Mouse (Mus musculus) left cerebral cortex, adult 2 months (tissue): ENCODE measurements around the gene Il2rg. TPM values are rescaled to one million over a fixed set of nuclear protein-coding genes. Genes with fewer than 3 reads are reported as not detected.

Experiments used
- DNase-seq, 2 experiments: peaks; one replicate each; pipeline ENCODE4 v3.0.0; 2021 to 2022; ENCODE audit warnings: low spot score in 2 of 2, mixed read lengths in 1 of 2; ENCODE audit errors: extremely low spot score in 1 of 2
- H3K27ac ChIP-seq: fragments of 200-600 bp; 2 replicates; pipeline ENCODE4 v1.8.1; 2022
- H3K4me3 ChIP-seq: fragments of 200-600 bp; 2 replicates; pipeline ENCODE4 v1.8.1; 2022
- CTCF ChIP-seq: fragments of 200-600 bp; IDR thresholded peaks from 2 replicates; pipeline ENCODE4 v1.8.1; 2022; ENCODE audit warnings: antibody characterized with exemption, mild to moderate bottlenecking, moderate library complexity
- intact Hi-C: fragments of 180-260 bp; cut with DNase I; formaldehyde crosslinking; loops from one replicate; pipeline ENCODE4 v1.15.1; 2025
- total RNA-seq, 2 experiments: library from RNA; stranded (reverse); gene quantifications; 2 replicates each; pipeline ENCODE4 v1.2.3; 2021

Il2rg gene
- total RNA-seq, 2 experiments from 2014 or later: 1.4 to 2.0 TPM

DNA sequence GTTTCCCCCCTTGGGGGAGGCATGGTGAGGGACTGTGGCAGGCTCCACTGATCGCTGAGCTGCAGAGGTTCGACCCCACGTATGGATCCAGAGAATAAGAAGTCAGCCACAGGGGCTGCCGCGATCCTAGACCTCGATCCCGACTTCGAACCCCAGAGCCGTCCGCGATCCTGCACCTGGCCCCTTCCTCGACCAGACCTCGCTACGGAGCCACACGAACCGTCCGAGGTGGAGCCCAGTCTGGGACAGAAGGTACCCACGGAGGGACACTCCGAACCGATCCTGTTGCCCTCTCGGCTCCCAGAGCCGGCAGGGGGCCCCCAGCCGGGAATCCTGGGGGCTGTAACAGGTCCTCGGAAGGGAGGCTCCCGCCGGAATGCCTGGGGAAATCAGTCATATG lies 13.3 kb downstream of the Il2rg start:
- no peak for DNase-seq
- TF ChIP-seq CTCF: no peak
- Histone ChIP-seq H3K27ac (peak overlapping the region; percentile 75; the same call in 1 of the 2 replicates), H3K4me3 (peak overlapping the region; percentile 56)
- intact Hi-C loops: loop anchor here (1.0 kb wide), 2 partner anchors 20 to 32 kb away; partner anchors contain the start of genes Med12 and Snx12

DNA sequence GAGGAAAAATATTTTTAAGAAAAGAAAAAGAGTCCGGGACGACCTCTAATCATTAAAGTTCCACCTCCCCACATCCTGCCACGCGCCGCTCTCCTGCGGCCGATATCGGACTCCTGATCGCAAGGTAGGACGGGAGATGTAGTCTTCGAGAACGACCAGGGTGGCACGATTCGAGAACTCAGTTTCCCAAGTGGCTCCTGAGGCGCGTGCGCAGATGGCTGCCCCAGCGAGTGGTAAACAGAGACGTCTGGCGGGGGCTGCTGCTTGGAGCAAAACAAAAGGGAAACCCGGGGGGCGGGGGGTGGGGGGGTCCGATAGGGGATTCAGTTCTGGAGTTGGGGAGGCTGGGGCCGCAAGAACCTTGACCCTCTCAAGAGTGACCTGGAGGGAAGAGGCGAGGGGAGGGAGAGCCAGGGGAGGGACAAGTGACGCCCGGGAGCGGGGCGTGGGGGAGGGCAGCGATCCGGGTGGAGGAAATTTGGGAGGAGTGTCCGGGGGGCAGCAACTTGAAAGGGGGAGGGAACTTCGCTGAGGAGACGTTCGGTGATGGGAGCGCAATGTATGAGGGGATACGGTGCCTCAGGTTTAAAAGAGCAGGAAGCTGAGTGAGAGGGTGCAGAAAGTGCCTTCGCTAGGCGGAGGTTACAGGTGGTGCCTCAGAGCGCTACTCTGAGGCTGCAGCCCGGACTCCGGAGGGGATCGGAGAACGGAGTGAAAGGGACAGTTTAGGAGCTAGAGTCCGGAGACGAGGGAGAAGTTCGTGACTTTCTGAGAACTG lies 13.9 kb downstream of the Il2rg start, which contains the start of gene Foxo4:
TSS of gene Foxo4 (plus strand) at position 577 of the 778 bp plus-strand sequence.
- TF ChIP-seq CTCF: no peak
- DNase-seq: peak; percentile 76 to 83
- Histone ChIP-seq H3K27ac (peak within 1 kb of the TSS; percentile 75), H3K4me3 (peak within 1 kb of the TSS; percentile 56)
- intact Hi-C loops: loop anchor here (1.0 kb wide), 2 partner anchors 20 to 32 kb away; partner anchors contain the start of genes Med12 and Snx12

DNA sequence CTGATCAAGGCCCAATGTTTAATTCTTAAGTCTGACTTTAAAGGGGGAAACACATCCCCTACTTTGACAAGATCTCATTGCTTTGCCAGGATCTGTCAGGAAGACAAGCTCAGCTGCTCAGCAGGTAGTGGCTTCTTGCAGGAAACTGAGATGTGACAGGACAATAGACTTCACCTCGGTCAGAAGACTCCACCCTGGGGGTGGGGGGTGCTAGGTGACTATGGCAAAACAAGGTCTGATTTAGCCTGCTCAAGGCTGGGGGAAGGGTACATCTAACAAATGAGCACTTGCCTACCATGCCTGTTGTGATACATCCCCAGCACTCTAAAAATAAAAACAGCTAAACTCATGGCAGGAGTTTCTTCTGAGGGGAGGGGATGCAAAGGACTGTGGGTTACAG lies 23.0 kb downstream of the Il2rg start:
- TF ChIP-seq CTCF: no peak
- intact Hi-C loops: no loop called here
- DNase-seq: no peak
- Histone ChIP-seq H3K4me3 (no peak overlapping the region), H3K27ac (no peak overlapping the region)

DNA sequence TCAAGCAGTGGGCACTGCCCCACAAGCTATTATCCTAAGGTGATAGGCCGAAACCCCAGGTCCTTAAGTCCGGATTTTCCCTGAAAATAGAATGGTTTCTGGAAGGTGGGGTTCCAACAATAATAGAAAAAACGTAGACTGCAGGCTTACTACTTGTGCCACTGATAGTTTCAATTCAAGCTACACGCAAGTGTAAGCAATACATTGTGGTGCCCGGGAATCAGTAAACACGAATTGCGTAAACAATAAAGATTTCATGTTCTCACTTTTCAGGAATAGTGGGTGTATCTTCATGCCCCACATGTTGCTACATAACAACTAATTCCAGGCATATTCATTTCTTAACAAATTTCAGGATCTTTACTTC lies 45.3 kb downstream of the Il2rg start:
- no peak for DNase-seq
- no peak for TF ChIP-seq CTCF
- intact Hi-C loops: loop anchor here (1.0 to 10.0 kb wide), 4 partner anchors 32 to 110 kb away; partner anchors contain the start of genes Foxo4 and Med12
- Histone ChIP-seq H3K4me3 (peak overlapping the region; percentile 43), H3K27ac (peak overlapping the region; percentile 77)

DNA sequence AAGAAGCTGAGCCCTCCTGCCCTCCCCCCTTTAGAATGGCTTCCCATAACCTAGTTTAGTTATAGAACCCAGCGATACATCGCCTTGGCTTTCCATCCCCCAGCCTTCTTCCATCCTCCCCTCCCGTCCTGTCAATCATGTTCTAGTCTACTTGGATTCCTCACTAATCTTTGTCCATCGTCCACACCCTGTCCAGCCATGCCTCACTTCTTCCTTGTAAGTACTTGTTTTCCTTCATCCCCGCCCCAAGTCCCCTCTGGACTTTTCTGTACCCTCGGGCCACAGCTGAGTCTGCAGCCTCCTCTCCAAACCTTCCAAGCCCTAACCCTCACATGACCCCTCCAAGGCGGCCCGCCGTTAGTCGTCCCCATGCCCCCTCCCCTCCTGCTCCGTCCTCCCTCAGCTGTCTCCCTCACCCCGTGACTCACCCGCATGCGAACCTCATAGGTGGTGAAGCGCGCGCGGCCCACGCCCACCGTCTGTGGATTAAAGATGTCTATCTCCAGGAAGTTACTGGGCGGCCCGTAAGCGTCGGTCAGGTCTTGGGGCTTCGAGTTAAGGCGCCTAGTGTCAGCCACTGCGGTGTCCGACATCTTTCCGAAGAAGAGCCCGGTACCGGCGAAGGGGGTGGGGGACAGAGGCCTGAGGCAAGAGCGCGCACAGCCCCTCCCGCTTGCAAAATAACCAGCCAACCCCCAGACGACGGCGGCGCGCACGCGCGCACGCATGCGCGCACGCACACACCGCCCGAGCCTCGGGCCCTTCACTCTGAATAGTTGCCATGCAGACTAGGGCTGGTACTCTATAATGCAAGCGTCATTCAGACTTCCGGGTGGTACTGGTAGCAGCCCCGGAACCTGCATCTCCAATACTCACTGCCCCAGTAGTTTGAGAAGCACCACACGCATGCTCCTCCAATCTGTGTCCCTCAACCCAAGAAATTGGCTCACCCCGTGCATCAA lies 45.9 kb downstream of the Il2rg start, which contains the start of gene Snx12:
TSS of gene Snx12 (minus strand) at position 730 of the 962 bp plus-strand sequence.
- Histone ChIP-seq H3K27ac (peak within 1 kb of the TSS; percentile 77), H3K4me3 (peak within 1 kb of the TSS; percentile 63)
- intact Hi-C loops: loop anchor here (1.0 to 10.0 kb wide), 4 partner anchors 32 to 111 kb away; partner anchors contain the start of genes Foxo4 and Med12
- no peak for TF ChIP-seq CTCF
- peak; percentile 83 to 88 for DNase-seq

Other genes with a start within 250 kb of the Il2rg start
- under 1 TPM in 1 of 2 experiments, not detected in 1; 0.09 TPM for gene Tex11, start 208.6 kb downstream of the Il2rg start, total RNA-seq
- gene Slc7a3, start 182.2 kb downstream of the Il2rg start, total RNA-seq: 1 to 10 TPM; 7.1 to 8.8 TPM
- gene Snx12, start 45.7 kb downstream of the Il2rg start, total RNA-seq: 10 to 100 TPM; 76.8 to 81.7 TPM
- gene Foxo4, start 13.7 kb downstream of the Il2rg start, total RNA-seq: 10 to 100 TPM; 16.6 to 18.1 TPM
- gene Gm614, start 4.3 kb downstream of the Il2rg start, total RNA-seq: not detected
- not detected for gene Gm20489, start 768 bp upstream of the Il2rg start, total RNA-seq
- gene Med12, start 5.8 kb upstream of the Il2rg start, total RNA-seq: 10 to 100 TPM; 21.8 to 25.8 TPM
- 100 to 1,000 TPM; 159 to 160 TPM for gene Nlgn3, start 30.9 kb upstream of the Il2rg start, total RNA-seq
- 1 to 10 TPM; 6.4 to 8.8 TPM for gene Gjb1, start 108.1 kb upstream of the Il2rg start, total RNA-seq
- gene Zmym3, start 152.6 kb upstream of the Il2rg start, total RNA-seq: 100 to 1,000 TPM; 142 to 174 TPM
- gene Nono, start 161.1 kb upstream of the Il2rg start, total RNA-seq: 100 to 1,000 TPM in 1 of 2 experiments, 10 to 100 TPM in 1; 98.2 to 123 TPM
- 1 to 10 TPM in 1 of 2 experiments, under 1 TPM in 1; 0.68 to 1.2 TPM for gene Itgb1bp2, start 180.8 kb upstream of the Il2rg start, total RNA-seq